Comparison of ENCODE assay signal across 7 mouse cellular contexts in the genomic region with DNA sequence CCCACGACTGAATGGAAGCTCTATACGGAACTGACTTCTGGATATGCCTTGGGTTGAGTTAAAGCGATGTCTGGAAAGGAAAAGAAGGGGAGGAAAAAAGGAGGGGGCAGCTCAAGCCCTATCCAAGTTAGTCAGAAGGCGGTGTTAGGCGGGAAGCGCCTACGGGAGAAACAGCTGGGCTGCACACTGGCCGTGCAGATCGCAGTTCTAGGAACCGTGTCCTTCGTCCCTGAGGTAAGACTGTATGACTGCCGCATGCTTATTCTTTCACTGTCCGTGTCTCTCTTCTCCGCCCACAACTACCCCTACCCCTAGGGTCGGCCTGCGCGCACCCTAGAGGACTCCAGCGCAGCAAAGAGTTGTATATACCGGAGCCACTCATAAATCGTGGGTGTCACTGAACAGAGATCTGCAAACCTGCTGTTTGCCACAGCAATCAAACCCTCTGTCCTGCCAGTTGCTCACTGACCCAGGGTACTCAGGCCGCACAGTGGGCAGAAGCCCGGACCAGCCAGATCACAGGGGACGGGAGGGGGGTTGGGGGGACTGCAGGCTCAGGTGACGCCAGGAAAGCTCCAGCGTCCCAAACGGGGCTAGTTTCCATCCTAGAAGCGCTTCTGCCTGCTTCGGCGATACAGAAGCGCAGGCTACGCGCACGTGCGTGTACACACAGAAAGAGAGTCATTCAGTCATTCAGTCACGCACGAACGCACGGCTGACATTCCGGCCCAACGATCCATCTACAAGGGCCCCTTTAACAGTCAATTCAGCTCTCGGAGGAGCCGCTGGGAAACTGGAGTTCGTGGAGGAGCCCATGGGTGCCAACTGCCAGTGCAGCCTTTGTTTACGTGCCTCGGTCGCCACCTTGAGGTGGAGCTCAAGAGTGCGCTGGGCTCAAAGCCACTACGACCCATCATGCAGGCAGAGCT. TPM values are rescaled to one million over a fixed set of nuclear protein-coding genes. Genes with fewer than 3 reads are reported as not detected.
DNase-seq lines count a peak whose midpoint lies in the region; ATAC-seq lines count a peak whose summit lies in the region.

No protein-coding gene starts in this region.

- peak; percentile 89 for DNase-seq in adrenal gland, postnatal 14 days
- peak; percentile 85 for DNase-seq in embryonic facial prominence, embryonic 11.5 days (ENCODE audit: low spot score)
- DNase-seq in heart, adult 11 months: peak; percentile 97
- peak; percentile 82 for DNase-seq in kidney, adult 11 months
- peak; percentile 90 for DNase-seq in limb, embryonic 11.5 days (ENCODE audit: low spot score)
- DNase-seq in spleen, adult 12 weeks (ENCODE audit: low spot score): peak; percentile 66

- peaks cover 2% of the 10 kb centered on the region for H3K4me1 ChIP-seq in embryonic facial prominence, embryonic 11.5 days (ENCODE audit: control insufficient read depth, insufficient read depth, low read length)
- peaks cover 11% of the 10 kb centered on the region for H3K4me1 ChIP-seq in limb, embryonic 11.5 days (ENCODE audit: control insufficient read depth, insufficient read depth, low read length)
- peaks cover 35% of the 10 kb centered on the region for H3K4me1 ChIP-seq in midbrain, embryonic 13.5 days (replicated peaks)

- H3K27ac ChIP-seq in embryonic facial prominence, embryonic 11.5 days (replicated peaks; ENCODE audit: low read depth, low read length): no peak overlapping the region
- H3K27ac ChIP-seq in limb, embryonic 11.5 days (replicated peaks; ENCODE audit: low read depth, low read length): peak overlapping the region; percentile 36; the same call in 1 of the 2 replicates
- peak overlapping the region; percentile 19; the same call in 1 of the 2 replicates for H3K27ac ChIP-seq in midbrain, embryonic 13.5 days

- peaks cover 31% of the 10 kb centered on the region for H3K27me3 ChIP-seq in embryonic facial prominence, embryonic 11.5 days (ENCODE audit: control insufficient read depth, insufficient read depth, low read length)
- peaks cover 29% of the 10 kb centered on the region for H3K27me3 ChIP-seq in limb, embryonic 11.5 days (ENCODE audit: control insufficient read depth, insufficient read depth, low read length)
- peaks cover 63% of the 10 kb centered on the region for H3K27me3 ChIP-seq in midbrain, embryonic 13.5 days

- H3K4me2 ChIP-seq in embryonic facial prominence, embryonic 11.5 days (ENCODE audit: low read depth, low read length): peak overlapping the region; percentile 97
- peak overlapping the region; percentile 95 for H3K4me2 ChIP-seq in limb, embryonic 11.5 days (ENCODE audit: low read depth, severe bottlenecking)
- H3K4me2 ChIP-seq in midbrain, embryonic 13.5 days (replicated peaks): peak overlapping the region; percentile 98

- peak; percentile 75; the same call in 1 of the 2 replicates for ATAC-seq in embryonic facial prominence, embryonic 11.5 days (replicated peaks; ENCODE audit: insufficient number of reproducible peaks, low FRiP score, low TSS enrichment, low read depth)
- peak; percentile 71 for ATAC-seq in limb, embryonic 11.5 days (ENCODE audit: insufficient number of reproducible peaks, low FRiP score, low TSS enrichment, low read depth)
- ATAC-seq in midbrain, embryonic 13.5 days: peak; percentile 88

- peak overlapping the region; percentile 39 for H3K4me3 ChIP-seq in embryonic facial prominence, embryonic 11.5 days (ENCODE audit: low read depth, low read length)
- peak overlapping the region; percentile 43 for H3K4me3 ChIP-seq in limb, embryonic 11.5 days (ENCODE audit: low read depth, low read length)
- H3K4me3 ChIP-seq in midbrain, embryonic 13.5 days (replicated peaks): peak overlapping the region; percentile 52

- under 1% methylated on average over 48 of the region's 48 CpGs for WGBS in embryonic facial prominence, embryonic 11.5 days
- WGBS in limb, embryonic 11.5 days: under 1% methylated on average over 48 of the region's 48 CpGs
- WGBS in midbrain, embryonic 13.5 days: 0% methylated on average over 48 of the region's 48 CpGs

- H3K9ac ChIP-seq in embryonic facial prominence, embryonic 11.5 days (replicated peaks; ENCODE audit: low read length): peak overlapping the region; percentile 56
- H3K9ac ChIP-seq in limb, embryonic 11.5 days (ENCODE audit: low read length): peak overlapping the region; percentile 12
- peak overlapping the region; percentile 63 for H3K9ac ChIP-seq in midbrain, embryonic 13.5 days (replicated peaks)

- H3K9me3 ChIP-seq in embryonic facial prominence, embryonic 11.5 days (replicated peaks; ENCODE audit: control insufficient read depth, low read length): no peaks in the 10 kb centered on the region
- no peaks in the 10 kb centered on the region for H3K9me3 ChIP-seq in limb, embryonic 11.5 days (ENCODE audit: control insufficient read depth, low read length)
- H3K9me3 ChIP-seq in midbrain, embryonic 13.5 days: no peaks in the 10 kb centered on the region

- H3K36me3 ChIP-seq in embryonic facial prominence, embryonic 11.5 days (replicated peaks; ENCODE audit: control insufficient read depth, insufficient read depth, low read depth, low read length): no peaks in the 10 kb centered on the region
- H3K36me3 ChIP-seq in limb, embryonic 11.5 days (ENCODE audit: control insufficient read depth, insufficient read depth, low read length): no peaks in the 10 kb centered on the region
- no peaks in the 10 kb centered on the region for H3K36me3 ChIP-seq in midbrain, embryonic 13.5 days

RNA-seq across cellular contexts. Expression of a gene that starts 0.6 kb away (rescaled TPM):
- total RNA-seq in adrenal gland, postnatal 14 days (2021): 102 and 103 TPM in 2 replicates
- 389 and 409 TPM in 2 replicates for polyA plus RNA-seq in embryonic facial prominence, embryonic 11.5 days (2014; fragmentation: Nextera tagmentation; extraction: Ambion mirVana)
- 366 and 382 TPM in 2 replicates for polyA plus RNA-seq in limb, embryonic 11.5 days (2014; fragmentation: Nextera tagmentation; extraction: Ambion mirVana)
- 335 and 371 TPM in 2 replicates for polyA plus RNA-seq in midbrain, embryonic 13.5 days (2015; fragmentation: Nextera tagmentation; extraction: Ambion mirVana)

RNA-seq across cellular contexts. Expression of a gene that starts 1.2 kb away (rescaled TPM):
- total RNA-seq in adrenal gland, postnatal 14 days (2021): 36.3 and 48.7 TPM in 2 replicates
- polyA plus RNA-seq in embryonic facial prominence, embryonic 11.5 days (2014; fragmentation: Nextera tagmentation; extraction: Ambion mirVana): 21.4 and 29.2 TPM in 2 replicates
- polyA plus RNA-seq in limb, embryonic 11.5 days (2014; fragmentation: Nextera tagmentation; extraction: Ambion mirVana): 45.4 and 58.1 TPM in 2 replicates
- polyA plus RNA-seq in midbrain, embryonic 13.5 days (2015; fragmentation: Nextera tagmentation; extraction: Ambion mirVana): 50.0 and 57.2 TPM in 2 replicates

RNA-seq across cellular contexts. Expression of a gene that starts 44.6 kb away (rescaled TPM):
- 4.2 and 5.1 TPM in 2 replicates for total RNA-seq in adrenal gland, postnatal 14 days (2021)
- 0.72 and 1.0 TPM in 2 replicates for polyA plus RNA-seq in embryonic facial prominence, embryonic 11.5 days (2014; fragmentation: Nextera tagmentation; extraction: Ambion mirVana)
- 1.1 and 1.8 TPM in 2 replicates for polyA plus RNA-seq in limb, embryonic 11.5 days (2014; fragmentation: Nextera tagmentation; extraction: Ambion mirVana)
- 0.87 and 0.89 TPM in 2 replicates for polyA plus RNA-seq in midbrain, embryonic 13.5 days (2015; fragmentation: Nextera tagmentation; extraction: Ambion mirVana)

Comparison
In these comparisons a context has a peak if more than half of its experiments do, and no peak if none do; other contexts are left out.
1. H3K9ac ChIP-seq: peak in every context shown above with its lines; median percentile 63 in midbrain, embryonic 13.5 days; 56 in embryonic facial prominence, embryonic 11.5 days; 12 in limb, embryonic 11.5 days.